Mouse (Mus musculus): ENCODE measurements around the gene Mrgpre. TPM values are rescaled to one million over a fixed set of nuclear protein-coding genes. Genes with fewer than 3 reads are reported as not detected.

Gene Mrgpre
- 1 to 10 TPM; 1.6 to 1.8 (median 1.6) TPM for total RNA-seq (2022)

DNA sequence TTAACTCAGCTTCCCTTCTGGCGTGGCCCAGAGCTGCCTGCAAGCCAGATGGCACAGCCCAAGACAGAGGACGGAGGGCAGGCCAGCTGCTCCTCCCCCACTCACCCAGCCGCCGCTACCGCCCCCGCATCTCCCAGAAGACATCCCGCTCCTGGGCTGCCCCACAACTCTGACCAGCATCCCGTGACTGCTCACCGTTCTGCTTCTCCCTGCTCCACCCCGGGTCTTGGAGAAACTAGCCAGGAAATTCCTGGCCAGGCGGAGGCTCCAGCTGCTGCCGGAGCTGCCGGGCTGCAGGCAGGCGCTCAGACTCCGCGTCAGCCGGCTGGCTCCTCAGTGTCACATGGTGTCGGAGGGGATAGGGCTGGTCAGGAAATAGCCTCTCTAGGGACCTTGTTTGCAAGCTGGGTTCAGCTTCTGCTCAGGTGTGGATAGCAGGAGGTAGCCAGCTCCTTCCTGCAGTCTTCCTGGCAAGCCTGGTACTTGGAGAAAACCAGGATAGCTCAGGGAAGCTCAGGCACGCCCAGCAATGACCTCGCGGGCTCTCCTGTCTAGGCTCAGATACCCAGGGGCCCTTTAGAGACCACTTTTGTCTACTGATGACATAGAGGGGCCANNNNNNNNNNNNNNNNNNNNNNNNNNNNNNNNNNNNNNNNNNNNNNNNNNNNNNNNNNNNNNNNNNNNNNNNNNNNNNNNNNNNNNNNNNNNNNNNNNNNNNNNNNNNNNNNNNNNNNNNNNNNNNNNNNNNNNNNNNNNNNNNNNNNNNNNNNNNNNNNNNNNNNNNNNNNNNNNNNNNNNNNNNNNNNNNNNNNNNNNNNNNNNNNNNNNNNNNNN is at the start of gene Mrgpre:
TSS of gene Mrgpre (minus strand) at position 505 of the 834 bp plus-strand sequence.
- DNase-seq (ENCODE audit: low spot score): peak; percentile 89

DNA sequence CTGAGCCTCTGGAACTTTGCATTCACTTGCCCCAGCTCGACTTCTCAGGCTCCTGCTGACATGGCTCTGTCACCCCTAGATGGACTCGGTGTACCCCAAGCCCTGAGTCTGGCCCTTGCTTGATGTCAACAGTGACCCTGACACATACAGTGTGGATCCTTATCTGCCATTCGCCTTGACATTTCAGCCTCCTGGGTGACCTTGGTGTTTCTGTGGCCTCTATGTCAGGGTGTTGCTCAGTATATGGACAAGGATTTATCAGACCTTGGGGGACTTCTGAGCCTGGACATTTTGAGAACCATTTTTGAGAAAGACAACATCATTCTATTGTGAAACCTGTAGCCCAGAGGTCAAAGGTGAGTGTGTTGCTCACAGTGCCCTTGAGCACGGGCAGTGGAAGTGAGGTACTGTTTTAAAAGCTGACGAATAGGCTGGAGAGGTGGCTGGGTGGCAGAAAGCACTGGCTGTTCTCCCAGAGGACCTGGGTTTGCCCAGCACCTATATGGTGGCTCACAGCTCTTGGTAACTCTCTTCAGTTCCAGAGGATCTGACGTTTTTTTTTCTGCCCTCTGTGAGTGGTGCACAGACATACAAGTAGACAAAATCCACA is 49.4 kb upstream of the Mrgpre start:
- DNase-seq (ENCODE audit: low spot score): no peak

- DNase-seq (ENCODE audit: low spot score): no peak
Observed at GRCm38 (mm10) chr7:143832611-143833010, 48.3 kb upstream of the Mrgpre start.

- DNase-seq (ENCODE audit: low spot score): no peak
Observed at GRCm38 (mm10) chr7:143832196-143832595, 47.9 kb upstream of the Mrgpre start.

GRCm38 (mm10) chr7:143830399-143830798 is 46.1 kb upstream of the Mrgpre start:
- DNase-seq (ENCODE audit: low spot score): no peak

DNA sequence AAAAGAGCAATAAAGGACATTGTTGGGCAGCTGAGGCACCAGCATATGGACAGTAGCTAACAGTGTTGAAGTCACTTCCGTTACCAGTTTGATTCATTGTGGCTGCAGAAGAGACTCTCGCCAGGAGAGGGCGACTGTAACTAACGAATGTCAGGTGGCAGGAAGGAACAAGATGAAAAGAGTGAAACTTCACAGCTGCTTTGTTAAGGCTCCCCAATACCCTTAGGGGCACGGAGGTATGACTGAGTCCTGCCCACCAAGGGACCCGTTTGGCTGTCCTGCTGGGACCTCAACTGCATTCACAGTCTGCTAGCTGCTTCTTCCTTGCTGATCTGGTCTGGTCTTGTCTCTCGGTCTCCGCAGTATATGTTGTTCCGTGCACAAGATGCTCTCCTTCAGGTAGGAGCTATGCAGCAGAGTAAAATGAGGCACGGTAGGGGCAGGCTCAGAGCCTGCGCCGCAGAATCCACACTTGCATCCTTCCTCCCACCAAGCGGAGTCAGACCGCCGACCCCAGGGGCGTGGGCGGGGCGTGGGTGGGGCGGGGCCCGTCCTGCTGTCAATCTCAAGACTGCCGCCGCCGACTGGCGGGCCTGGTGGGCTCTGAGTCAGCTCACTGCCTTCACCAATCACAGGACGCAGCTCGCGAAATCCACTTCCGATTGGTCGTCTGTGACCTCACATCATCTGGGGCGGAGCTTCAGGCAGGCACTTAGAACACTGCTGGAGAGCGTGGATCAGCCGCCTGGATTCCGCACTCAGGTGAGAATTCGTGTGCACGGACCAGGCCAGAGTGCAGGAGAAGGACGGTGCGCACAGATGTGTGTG is 45.4 kb upstream of the Mrgpre start:
- DNase-seq (ENCODE audit: low spot score): peak; percentile 96

- DNase-seq (ENCODE audit: low spot score): no peak
Observed at GRCm38 (mm10) chr7:143826985-143827384, 42.7 kb upstream of the Mrgpre start.

DNA sequence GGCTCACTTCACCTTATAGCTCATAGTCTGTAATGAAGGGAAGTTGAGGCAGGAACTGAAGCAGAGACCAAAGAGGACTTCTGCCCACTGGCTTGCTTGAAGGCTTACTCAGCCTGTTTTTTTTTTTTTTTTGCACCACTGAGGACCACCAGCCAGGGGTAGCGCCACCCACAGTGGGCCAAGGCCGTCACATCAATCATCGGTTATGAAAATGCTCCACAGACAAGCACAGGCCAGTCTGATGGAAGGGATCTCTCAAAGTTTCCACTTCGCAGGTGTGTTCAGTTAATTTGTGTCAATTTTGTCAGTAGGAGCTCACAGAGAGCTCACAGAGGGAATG is 38.9 kb upstream of the Mrgpre start:
- DNase-seq (ENCODE audit: low spot score): no peak

DNA sequence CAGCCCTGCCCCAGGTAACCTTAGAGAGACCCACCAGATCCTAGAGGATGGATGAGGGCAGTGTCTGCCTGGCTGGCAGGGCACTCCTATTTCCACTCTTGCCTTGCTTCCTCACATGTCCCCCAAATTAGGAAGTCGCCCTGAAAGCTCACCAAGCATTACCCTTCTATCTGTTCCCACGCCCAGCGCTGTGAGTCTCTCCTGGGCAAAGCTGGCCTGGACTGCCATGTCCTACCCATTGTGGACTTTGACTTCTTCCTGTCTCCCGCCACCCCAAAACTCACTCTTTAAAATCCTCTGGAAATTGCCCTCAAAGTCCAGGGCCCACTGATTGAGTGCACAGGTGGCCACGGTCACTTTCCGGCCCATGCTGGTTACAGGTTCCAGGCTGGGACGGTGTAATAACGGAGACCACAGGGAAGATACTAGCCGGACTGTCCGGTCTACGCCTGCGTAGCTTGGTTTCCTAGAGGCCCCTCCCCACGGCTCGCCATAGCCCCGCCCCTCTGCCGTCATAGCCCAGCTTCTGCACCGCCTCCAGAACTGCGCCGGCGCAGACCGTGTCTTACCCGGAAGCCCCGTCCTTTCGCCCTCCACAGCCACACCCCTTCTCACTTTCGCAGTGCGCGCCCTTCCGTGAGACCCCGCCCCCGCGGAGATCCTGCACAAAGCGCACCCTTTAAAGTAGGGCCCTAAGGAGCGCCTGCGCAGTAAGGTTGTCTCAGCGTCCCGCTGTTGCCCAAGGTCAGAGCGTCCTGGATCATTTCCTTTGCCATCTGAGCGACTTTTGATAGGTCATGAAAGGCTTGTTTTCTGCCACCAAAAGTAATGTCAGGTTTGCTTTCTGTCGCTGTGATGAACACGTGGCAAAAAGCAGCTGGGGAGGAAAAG is 38.3 kb upstream of the Mrgpre start, which contains the start of the genes Nadsyn1 and Dhcr7:
TSS of gene Nadsyn1 (minus strand) at position 475 of the 891 bp plus-strand sequence.
TSS of gene Dhcr7 (plus strand) at position 771 of the 891 bp plus-strand sequence.
- peak; percentile 99 for DNase-seq (ENCODE audit: low spot score)

- DNase-seq (ENCODE audit: low spot score): no peak
Observed at GRCm38 (mm10) chr7:143821241-143821640, 36.9 kb upstream of the Mrgpre start.

DNA sequence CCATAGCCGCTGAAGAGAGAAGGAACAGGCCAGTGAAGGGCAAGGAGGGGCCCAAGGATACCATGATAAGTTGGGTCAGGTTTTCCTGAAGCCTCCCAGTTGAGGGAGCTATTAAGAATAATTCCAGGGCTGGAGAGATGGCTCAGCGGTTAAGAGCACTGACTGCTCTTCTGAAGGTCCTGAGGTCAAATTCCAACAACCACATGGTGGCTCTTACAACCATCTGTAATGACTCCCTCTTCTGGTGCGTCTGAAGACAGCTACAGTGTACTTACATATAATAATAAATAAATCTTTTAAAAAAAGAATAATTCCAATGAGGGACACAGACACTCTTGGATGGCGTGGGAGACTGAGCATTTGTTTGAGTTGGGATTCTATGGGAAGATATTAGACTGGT is 34.9 kb upstream of the Mrgpre start:
- no peak for DNase-seq (ENCODE audit: low spot score)

GRCm38 (mm10) chr7:143808909-143809308 is 24.6 kb upstream of the Mrgpre start:
- no peak for DNase-seq (ENCODE audit: low spot score)

DNA sequence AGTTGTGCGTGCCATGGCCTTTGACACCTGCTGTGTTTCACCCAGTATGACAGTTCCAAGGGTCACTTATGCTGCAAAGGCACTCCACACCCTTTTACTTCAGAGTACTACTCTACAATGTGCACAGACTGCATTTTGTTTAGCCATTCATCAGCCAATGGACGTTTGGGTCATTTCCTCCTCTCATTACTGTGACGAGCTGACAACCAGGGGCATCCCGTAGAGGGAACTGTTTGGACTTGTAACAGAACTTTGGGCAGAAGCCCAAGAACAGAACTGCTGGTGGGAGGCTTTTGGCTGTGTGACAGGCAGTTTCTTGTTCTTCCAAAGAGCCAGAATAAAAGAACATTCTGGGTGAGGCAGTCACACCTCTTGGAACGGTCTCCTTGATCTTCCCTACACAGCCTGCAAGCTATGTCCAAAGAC is 20.9 kb upstream of the Mrgpre start:
- no peak for DNase-seq (ENCODE audit: low spot score)

DNA sequence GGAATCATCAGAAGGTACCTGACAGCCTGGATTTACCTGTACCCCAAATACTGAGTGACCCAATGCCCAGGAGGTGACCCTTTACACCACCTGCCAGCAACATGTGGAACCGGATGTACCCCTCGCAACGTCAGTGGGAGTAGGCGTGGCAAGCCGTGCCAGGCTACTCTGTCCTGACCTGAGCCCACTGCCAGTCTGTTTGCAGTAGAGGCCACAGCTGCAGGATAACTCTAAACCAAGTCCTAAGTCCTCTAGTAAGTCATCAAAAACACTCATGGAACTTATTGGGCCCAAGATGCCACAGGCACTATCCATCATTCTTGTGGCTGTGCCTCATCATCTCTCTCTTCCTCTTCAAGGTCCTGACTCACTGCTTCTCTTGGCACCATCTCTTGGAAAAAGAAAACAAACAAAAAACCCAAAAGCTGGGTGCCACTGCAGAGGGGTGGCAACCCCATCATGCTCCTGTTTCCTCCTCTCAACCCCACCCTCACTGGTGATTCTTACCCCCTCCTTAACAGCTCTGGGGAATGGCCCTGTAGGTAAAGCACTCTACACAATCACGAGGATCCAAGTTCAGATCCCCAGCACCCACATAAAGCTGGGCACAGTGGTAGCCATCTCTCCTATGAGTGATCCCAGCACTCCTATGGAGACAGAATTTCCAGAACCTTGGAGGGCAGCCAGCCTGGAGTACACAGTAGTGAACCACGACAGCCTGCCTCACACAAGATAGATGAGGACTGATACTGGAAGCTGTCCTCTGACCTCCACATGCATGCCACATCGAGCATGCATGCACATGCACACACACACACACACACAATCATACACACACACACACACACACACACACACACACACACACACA is 17.1 kb upstream of the Mrgpre start:
- no peak for DNase-seq (ENCODE audit: low spot score)

GRCm38 (mm10) chr7:143800770-143801169 is 16.5 kb upstream of the Mrgpre start:
- DNase-seq (ENCODE audit: low spot score): no peak

- DNase-seq (ENCODE audit: low spot score): no peak
Observed at GRCm38 (mm10) chr7:143798783-143799182, 14.5 kb upstream of the Mrgpre start.

DNA sequence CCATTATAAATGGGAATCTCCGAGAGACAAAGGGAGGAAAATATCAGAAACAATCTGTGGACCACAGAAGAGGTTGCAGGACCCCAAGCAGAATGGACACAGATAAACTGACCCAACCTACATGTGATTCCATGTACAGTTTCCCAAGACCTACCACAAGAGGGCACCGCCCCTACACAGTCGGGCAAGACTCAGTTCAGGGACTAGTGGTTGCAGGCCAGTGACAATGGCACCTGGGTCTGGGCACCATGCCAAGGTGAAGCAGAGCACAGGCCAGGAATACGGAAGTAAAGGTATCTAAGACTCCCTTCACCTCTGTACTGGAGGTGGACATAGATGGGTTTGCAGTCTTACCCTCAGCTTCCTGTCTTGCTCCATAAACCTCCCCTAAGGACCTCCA is 8.8 kb upstream of the Mrgpre start:
- no peak for DNase-seq (ENCODE audit: low spot score)

GRCm38 (mm10) chr7:143792336-143792985 is 8.2 kb upstream of the Mrgpre start:
- DNase-seq (ENCODE audit: low spot score): no peak

DNA sequence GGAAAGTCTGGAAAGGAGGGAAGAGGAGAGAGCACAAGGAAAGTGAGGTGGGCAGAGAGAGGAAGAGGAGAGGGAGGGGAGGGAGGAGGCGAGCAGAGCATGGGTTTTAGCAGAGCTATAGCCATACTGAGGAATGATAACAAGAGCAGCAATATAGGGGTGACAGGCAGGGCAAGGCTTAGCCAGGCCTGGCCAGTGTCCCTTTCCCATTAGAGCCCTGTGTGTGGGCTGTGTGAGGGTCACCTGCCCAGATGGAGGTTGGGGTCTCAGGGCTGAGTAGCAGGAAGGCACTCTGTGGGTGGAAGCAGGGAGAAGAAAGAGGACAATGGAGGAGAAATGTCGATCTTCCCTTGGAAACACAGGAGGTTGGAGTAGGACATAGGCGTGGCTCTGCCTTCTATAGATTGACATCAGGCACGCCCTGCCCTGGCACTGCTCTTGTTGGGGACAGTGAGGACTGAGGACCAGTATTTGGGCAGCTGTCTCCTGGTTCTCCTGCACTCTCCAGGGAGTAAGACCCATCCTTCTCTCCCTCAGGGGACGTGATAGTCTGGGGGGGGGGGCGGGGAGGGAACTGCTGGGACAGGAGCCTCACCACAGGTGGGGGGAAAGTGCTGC is 813 bp downstream of the Mrgpre start:
- DNase-seq (ENCODE audit: low spot score): no peak
